Mouse (Mus musculus): Measurements from ENCODE around the gene Wars2.
A peak's percentile ranks its signal among the peaks of the same experiment; 100 is the strongest.

The Wars2 gene

DNA sequence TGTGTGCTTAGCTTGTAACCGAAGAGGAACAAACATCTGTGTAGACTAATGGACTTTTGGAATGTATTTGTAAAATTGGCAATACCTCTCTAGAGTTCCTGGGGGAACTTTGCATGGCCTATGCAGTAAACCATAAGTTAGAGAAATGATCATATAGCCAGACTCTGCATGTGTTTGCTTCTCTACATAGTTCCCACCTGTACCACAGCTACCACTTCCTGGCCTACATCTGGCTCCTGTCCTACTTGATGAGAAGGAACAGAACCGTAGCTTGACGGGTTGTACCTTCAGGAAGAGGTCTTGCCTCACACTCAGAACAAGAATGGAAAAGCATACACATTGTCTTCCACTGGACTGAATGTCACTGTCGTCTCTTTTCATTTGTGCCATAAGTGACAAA is 52.7 kb downstream of the Wars2 start:
- peak; percentile 40 for DNase-seq

GRCm38 (mm10) chr3:99203331-99203730 is 62.5 kb downstream of the Wars2 start:
- DNase-seq: no peak

GRCm38 (mm10) chr3:99208416-99208815 is 67.5 kb downstream of the Wars2 start:
- no peak for DNase-seq

DNA sequence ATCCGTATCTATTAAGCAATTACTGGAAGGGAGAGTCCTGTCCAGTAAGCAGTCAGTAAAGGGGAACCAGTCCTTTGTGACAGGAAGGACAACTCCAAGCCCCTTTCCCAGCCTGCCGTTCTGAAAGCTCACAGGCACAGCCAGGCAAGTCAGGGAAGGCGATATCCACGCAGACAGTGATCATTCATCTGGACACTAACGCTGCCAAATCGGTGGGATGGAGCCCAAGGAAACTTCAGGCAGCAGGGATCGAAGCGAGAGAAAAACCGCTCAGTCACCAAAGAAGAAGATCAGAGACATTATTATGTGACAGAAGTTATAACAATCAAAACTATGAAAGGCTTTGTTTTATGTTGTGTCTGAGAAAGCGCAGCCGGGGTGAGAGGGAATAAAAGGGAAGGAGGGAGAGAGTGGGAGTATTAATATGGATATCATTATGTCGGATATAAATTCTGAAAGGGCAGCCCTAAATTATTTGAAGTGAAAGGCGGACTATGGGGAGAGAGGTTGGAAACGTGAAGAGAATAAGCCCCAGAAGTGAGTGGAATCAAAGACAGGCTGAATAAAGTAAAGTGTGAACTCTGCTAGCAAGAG is 70.3 kb downstream of the Wars2 start:
- DNase-seq: no peak

GRCm38 (mm10) chr3:99227807-99228206 is 86.9 kb downstream of the Wars2 start:
- no peak for DNase-seq

DNA sequence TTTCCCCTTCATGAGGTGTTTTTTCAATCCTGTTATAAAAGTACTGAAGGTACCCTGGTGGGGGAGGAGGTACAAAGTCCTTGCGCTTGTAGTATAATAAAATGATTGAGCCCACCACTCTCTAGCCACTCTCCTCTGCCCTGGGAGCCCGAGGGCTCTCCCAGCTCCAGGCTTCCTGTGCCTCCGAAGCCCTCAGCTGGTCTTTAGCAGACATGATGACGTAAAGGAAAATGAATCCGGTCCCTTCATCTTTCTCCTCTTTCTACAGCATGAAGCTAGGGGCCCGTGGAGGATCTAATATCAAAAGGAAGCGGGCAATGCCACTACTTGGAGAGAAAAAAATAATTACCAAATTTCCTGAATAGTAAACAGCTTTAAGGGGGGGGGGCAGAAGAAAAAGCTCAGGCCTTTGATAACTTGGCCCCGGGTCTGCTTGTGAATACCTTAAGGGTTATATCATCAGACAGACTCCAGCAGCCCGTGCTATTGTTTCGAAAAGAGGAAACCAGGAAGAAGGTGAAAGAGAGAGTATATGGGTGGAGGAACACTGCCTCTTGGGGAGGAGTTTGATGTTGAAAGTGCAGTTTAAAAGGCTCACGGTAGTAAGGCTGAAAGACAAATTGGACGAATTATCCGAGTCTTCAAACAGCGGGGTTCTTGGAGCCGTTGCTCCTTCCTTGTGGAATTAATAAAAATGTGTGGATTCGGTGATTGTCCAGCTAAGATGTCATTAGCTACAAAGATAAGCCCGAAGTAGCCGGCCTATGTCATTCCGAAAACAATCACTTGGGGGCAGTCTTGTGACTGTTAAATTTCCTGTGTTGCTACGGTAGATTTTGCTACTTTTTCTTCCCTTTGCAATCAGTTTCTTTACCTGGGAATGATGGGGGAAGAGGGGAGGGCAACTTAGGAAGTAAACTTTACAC is 92.8 kb downstream of the Wars2 start:
- DNase-seq: peak; percentile 64

DNA sequence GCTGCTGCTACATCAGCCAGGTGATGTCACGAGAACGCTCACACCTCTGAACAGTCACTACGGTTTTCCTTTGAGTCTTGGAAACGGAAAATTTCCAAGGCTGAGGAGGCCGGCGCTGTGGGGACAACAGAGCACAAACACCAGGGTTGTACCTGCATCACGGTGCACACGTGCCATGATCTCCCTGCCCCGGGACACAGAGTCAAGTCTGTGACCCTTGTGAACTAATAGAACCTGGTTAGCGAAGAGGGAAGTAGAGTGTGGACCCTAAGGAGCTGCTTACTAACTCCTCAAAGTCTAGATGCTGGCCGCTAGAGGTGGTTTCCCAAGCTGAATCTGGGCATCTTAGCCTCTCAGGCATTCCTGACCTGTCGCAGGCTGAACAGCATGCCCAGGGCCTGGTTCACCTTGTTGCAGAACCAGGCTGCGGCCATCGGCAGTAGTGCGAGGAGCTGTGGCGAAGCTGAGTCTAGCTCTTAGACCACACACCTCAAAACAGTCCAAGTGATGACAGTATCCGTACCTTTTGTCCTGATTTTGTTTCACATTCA is 93.5 kb downstream of the Wars2 start:
- DNase-seq: no peak

GRCm38 (mm10) chr3:99235116-99235803 is 94.4 kb downstream of the Wars2 start:
- DNase-seq: no peak

DNA sequence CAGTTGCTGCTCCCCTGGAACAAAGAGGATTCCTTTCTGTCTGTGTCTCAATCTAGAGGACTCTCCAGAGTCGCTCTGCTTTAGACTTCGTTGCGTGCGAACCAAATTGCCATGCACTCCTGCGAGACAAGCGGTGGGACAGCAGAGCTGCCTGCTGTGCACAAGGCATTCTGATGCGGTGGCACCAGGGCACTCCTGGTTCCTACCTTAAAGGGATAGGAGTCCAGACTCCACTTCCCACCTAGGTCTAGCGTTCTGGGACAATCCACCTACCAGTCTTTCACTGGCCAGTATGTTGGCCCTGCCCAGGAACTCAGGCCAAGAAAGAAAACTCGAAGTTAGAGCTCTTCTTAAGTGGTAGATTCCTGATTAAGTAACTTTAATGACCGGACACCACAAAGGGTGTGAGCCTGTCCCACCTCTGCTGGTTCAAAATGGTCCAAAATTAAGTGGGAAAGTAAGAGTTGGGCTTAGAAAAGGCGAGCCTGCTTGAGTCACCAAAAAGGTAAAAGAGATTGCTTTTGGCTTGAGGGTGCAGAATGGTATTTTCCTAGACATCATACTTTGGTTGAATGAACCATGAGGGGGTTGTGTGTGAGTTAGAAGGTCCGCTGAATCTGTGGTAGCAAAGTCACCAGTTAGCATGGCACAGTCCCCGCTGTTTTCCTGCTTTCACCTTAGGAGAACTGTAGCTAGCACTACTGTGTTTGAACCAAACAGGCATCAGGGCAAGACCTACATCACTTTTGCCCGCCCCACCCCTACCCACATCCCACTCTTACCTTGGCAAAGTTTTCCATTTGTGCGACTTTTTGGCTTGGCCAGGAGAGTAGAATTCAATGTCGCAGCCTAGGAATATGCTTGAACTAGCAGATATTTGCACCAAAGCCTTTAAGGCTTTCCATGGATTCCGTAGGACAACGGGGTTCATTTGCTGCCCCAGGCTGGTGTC is 95.2 kb downstream of the Wars2 start:
- DNase-seq: no peak

DNA sequence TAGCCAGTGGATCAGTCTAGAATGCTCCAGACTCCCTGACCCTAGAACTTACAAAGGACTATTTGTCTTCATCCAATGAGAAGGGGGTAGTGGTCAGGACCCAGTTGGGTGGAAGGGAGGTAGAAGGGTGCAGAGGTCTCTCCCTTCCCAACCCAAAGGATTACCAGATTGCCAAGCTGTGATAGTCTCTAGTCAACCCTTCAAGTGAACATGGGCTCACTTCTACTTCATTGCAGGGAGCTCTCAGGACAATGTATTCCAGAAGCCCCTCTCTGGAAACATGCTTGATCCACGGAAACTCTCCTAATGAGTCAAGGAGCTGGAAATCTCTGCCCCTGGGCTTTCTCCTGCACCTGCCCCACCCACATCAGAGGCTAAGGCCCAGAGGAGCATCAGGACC is 97.8 kb downstream of the Wars2 start:
- DNase-seq: no peak

- no peak for DNase-seq
Measured at GRCm38 (mm10) chr3:99239301-99240045, 98.6 kb downstream of the Wars2 start.

GRCm38 (mm10) chr3:99240213-99240720 is 99.4 kb downstream of the Wars2 start, which contains the start of gene Tbx15:
Gene Tbx15, plus strand, starts transcription at chr3:99240381.
- no peak for DNase-seq

DNA sequence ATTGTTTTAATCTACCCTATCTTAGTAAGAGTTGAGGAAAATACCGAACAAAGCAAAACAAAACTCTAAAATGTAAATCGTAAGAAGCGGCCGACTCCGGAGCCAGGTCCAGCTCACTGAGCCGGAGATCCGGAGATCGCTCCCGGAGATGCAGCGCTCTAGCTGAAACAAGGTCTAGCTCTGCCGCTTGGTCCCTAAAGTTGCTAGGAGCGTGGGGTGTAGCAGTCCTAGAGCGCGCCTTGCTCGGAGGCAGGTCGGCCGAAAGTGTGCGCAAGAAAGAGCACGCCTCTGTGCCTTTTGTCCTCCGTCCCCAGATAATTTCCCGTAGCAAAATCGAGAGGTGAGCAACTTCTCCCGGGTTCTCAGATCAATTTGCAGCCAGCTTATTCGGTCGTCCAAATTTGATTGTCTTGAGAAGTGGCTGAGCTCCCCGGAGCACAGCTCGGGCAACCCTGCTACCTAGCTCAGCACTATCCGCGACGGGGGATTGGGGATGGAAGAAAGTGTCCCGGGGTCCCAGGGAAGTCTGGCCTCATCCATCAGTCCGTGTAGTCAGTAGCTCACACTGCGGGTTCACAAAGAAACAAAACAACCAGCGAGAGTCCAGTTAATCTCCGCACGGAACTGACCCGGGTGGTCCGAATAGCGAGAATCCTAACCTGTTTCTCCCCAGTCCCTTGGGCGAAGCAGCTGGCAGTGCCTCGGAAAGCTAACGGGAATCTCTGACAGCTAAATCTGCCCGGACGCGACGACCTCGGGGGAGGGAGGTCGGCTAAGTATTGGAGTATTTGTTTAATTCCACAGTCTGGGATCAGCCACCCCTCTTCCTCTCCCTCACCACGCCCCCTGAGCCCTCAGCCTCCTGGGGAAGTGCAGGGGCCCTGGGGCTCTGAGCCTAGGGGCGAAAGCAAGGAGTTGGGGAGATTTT is 100.2 kb downstream of the Wars2 start:
- no peak for DNase-seq

DNA sequence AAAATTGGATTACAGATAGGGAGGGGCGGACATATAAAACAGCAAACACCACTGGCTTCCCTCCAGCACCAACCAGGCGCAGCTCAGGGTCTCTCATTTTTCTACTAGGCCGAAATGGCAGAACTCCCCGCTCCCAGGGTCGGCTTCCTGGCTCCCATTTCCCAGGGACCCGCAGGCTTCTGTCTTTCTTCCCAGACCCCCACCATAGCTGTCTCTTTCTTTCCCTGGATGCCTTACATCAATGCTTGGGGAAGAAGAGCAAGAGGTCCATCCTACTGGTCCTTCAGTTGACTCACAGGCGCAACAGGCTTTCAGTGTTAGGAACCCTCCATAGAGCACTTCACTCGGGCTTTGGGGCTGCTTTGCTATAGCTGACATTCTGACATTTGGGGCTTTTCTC is 101.6 kb downstream of the Wars2 start:
- no peak for DNase-seq

GRCm38 (mm10) chr3:99245341-99245740 is 104.5 kb downstream of the Wars2 start:
- no peak for DNase-seq

DNA sequence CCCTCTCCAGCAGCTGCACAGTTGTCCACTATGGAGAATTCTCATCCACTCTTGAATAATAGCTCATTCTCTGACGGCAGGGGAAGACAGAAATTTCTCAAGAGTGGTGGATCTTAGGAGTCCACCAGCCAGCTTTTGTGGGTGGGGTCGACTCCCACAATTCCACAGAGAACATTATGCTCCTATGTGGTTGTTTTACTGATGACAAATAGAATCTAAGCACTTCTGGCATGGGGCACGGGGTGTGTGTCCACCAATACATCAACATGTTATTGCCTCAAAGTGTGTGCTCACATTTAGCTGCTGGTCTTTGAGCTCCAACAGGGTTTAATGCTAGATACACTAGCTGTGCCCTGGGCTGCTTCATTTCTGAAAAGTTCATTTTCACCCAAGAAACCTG is 105.8 kb downstream of the Wars2 start:
- DNase-seq: no peak

GRCm38 (mm10) chr3:99247586-99247985 is 106.7 kb downstream of the Wars2 start:
- DNase-seq: no peak

DNA sequence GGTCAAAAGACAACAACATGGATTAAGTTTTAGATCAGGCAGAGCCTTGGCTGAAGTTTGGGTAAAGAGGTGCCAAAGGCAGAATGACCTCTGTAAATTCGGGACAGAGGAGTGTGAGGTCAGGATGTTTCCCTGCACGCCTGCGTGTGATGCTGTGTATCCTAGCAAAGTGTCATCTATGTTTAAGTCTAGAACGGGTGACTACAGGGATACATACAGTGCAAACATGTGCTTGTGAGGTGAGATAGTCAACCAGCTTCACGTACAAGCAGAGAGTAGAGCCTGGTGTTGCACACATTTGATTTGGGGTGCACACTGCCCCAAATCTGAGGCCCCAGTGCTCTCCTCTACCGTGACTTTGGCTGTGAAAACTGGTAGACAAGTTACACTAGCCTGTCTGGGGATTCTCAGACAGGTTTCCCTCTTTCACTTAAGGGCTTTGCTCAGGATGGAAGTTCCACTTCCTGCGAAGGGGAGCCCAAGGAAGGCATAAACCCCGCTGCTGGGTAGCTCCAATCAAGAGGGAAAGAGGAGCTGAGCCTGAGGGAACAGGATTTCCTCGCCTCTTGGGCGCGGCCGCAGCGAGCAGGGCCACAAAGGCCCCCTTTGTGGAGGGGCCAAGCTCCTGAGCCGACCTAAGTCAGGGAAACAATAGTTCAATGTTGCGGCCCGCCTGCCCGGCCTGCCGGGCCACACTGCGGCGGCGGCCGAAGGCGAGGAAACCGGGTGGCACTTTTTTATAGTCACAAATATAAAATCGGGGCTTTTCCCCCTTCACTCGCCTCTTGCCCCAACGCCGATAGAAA is 107.3 kb downstream of the Wars2 start:
- DNase-seq: no peak
